12 mouse cellular contexts compared by ENCODE assay signal in genomic region chr7:142656055-142656454, GRCm38 (mm10). TPM values are rescaled to one million over a fixed set of nuclear protein-coding genes. Genes with fewer than 3 reads are reported as not detected.
DNase-seq lines count a peak whose midpoint lies in the region; ATAC-seq lines count a peak whose summit lies in the region.
"Had no signal": no experiment of that assay in that cellular context is flagged by ENCODE, and none has a peak within 500 bp of the region (broad histone marks: within the 10 kb centered on the region; RNA-seq: fewer than 3 reads in every experiment).

No protein-coding gene starts in this region.

- H3K4me2 ChIP-seq in kidney, embryonic 14.5 days (replicated peaks; ENCODE audit: low read depth, low read length) = peak overlapping the region; percentile 67
- peak overlapping the region; percentile 69 for H3K4me2 ChIP-seq in embryonic facial prominence, embryonic 13.5 days
- H3K4me2 ChIP-seq in intestine, embryonic 14.5 days (ENCODE audit: low read length) = peak overlapping the region; percentile 61
- peak overlapping the region; percentile 39 for H3K4me2 ChIP-seq in neural tube, embryonic 13.5 days

- ATAC-seq in kidney, embryonic 14.5 days (ENCODE audit: low FRiP score, low TSS enrichment) = peak; percentile 29; the same call in 1 of the 2 replicates
- no peak for ATAC-seq in embryonic facial prominence, embryonic 13.5 days (ENCODE audit: insufficient number of reproducible peaks, insufficient read depth, low FRiP score, low TSS enrichment, low read depth)
- peak; percentile 15; the same call in 1 of the 2 replicates for ATAC-seq in intestine, embryonic 14.5 days (replicated peaks; ENCODE audit: low FRiP score, low TSS enrichment, low read depth)
- ATAC-seq in neural tube, embryonic 13.5 days (ENCODE audit: low read depth) = no peak
- no peak for ATAC-seq in erythroid progenitor cell, adult 5-6 weeks (replicated peaks; ENCODE audit: low FRiP score, poor library complexity, severe bottlenecking)
- ATAC-seq: Patski had no signal

- 23% methylated on average over 4 of the region's 4 CpGs for WGBS in kidney, embryonic 14.5 days
- WGBS in embryonic facial prominence, embryonic 13.5 days = 41% methylated on average over 4 of the region's 4 CpGs
- WGBS in intestine, embryonic 14.5 days = 34% methylated on average over 4 of the region's 4 CpGs
- WGBS in neural tube, embryonic 13.5 days = 25% methylated on average over 4 of the region's 4 CpGs

- DNase-seq in kidney, adult 18-20 months = no peak
- peak; percentile 74 for DNase-seq in intestine, embryonic 14.5 days (ENCODE audit: low spot score)
- no peak for DNase-seq in thymus, postnatal 10 days (ENCODE audit: low spot score in 2 of 2)
- DNase-seq in frontal cortex, adult 2 months (ENCODE audit: extremely low spot score in 1 of 2, low spot score in 1 of 2) = no peak
- DNase-seq: cerebellum, adult 9-10 months had no signal

- H3K9ac ChIP-seq in kidney, embryonic 14.5 days (ENCODE audit: low read depth, low read length) = peak overlapping the region; percentile 59; the same call in 1 of the 2 replicates
- peak overlapping the region; percentile 93 for H3K9ac ChIP-seq in embryonic facial prominence, embryonic 13.5 days
- peak overlapping the region; percentile 55 for H3K9ac ChIP-seq in intestine, embryonic 14.5 days (ENCODE audit: low read length)
- H3K9ac ChIP-seq in neural tube, embryonic 13.5 days = no peak overlapping the region

- H3K4me1 ChIP-seq in kidney, embryonic 14.5 days (ENCODE audit: control insufficient read depth, insufficient read depth, low read length) = peaks cover 22% of the 10 kb centered on the region; the same call in 1 of the 2 replicates
- peaks cover 48% of the 10 kb centered on the region for H3K4me1 ChIP-seq in embryonic facial prominence, embryonic 13.5 days
- H3K4me1 ChIP-seq in intestine, embryonic 14.5 days (replicated peaks; ENCODE audit: control insufficient read depth, insufficient read depth, low read length) = 0 out of 2 replicates have a peak, but pooled peaks cover 7% of the 10 kb centered on the region
- H3K4me1 ChIP-seq in neural tube, embryonic 13.5 days (replicated peaks) = peaks cover 25% of the 10 kb centered on the region

- peak overlapping the region; percentile 64 for H3K4me3 ChIP-seq in kidney, embryonic 14.5 days (ENCODE audit: low read length)
- H3K4me3 ChIP-seq in embryonic facial prominence, embryonic 13.5 days = peak overlapping the region; percentile 65
- peak overlapping the region; percentile 57 for H3K4me3 ChIP-seq in intestine, embryonic 14.5 days (ENCODE audit: low read depth, low read length)
- peak overlapping the region; percentile 29 for H3K4me3 ChIP-seq in neural tube, embryonic 13.5 days

- peaks cover 31% of the 10 kb centered on the region for H3K36me3 ChIP-seq in kidney, embryonic 14.5 days (ENCODE audit: control insufficient read depth, insufficient read depth, low read length)
- H3K36me3 ChIP-seq in embryonic facial prominence, embryonic 13.5 days = peaks cover 38% of the 10 kb centered on the region
- peaks cover 42% of the 10 kb centered on the region for H3K36me3 ChIP-seq in intestine, embryonic 14.5 days (ENCODE audit: control insufficient read depth, insufficient read depth, low read length)
- H3K36me3 ChIP-seq in neural tube, embryonic 13.5 days = no peaks in the 10 kb centered on the region

- no peaks in the 10 kb centered on the region for H3K9me3 ChIP-seq in kidney, embryonic 14.5 days (ENCODE audit: control insufficient read depth, low read length)
- H3K9me3 ChIP-seq in embryonic facial prominence, embryonic 13.5 days = no peaks in the 10 kb centered on the region
- H3K9me3 ChIP-seq in intestine, embryonic 14.5 days (ENCODE audit: control insufficient read depth, low read length) = no peaks in the 10 kb centered on the region
- no peaks in the 10 kb centered on the region for H3K9me3 ChIP-seq in neural tube, embryonic 13.5 days

- no peak overlapping the region for H3K27ac ChIP-seq in kidney, embryonic 14.5 days (ENCODE audit: low read depth, low read length)
- H3K27ac ChIP-seq in embryonic facial prominence, embryonic 13.5 days = peak overlapping the region; percentile 72; the same call in 1 of the 2 replicates
- H3K27ac ChIP-seq in intestine, embryonic 14.5 days (ENCODE audit: low read depth) = 0 out of 2 replicates have a peak overlapping the region, but pooled peaks have one; percentile 6
- H3K27ac ChIP-seq in neural tube, embryonic 13.5 days (replicated peaks) = no peak overlapping the region
- H3K27ac ChIP-seq: macrophage had no signal

- H3K27me3 ChIP-seq in kidney, embryonic 14.5 days (ENCODE audit: control insufficient read depth, insufficient read depth, low read length) = peaks cover 66% of the 10 kb centered on the region
- H3K27me3 ChIP-seq in embryonic facial prominence, embryonic 13.5 days = peaks cover 86% of the 10 kb centered on the region
- peaks cover 78% of the 10 kb centered on the region for H3K27me3 ChIP-seq in intestine, embryonic 14.5 days (replicated peaks; ENCODE audit: control insufficient read depth, insufficient read depth, low read length)
- peaks cover 96% of the 10 kb centered on the region for H3K27me3 ChIP-seq in neural tube, embryonic 13.5 days

RNA-seq across cellular contexts. Expression of gene Igf2, which starts 10.6 kb away (rescaled TPM):
- 627 and 715 TPM in 2 replicates for polyA plus RNA-seq in kidney, embryonic 14.5 days (2014; fragmentation: Nextera tagmentation; extraction: Ambion mirVana)
- polyA plus RNA-seq in embryonic facial prominence, embryonic 13.5 days (2015; fragmentation: Nextera tagmentation; extraction: Ambion mirVana) = 634 and 679 TPM in 2 replicates
- polyA plus RNA-seq in intestine, embryonic 14.5 days (2014; fragmentation: Nextera tagmentation; extraction: Ambion mirVana) = 960 and 1,030 TPM in 2 replicates
- polyA plus RNA-seq in neural tube, embryonic 13.5 days (2015; fragmentation: Nextera tagmentation; extraction: Ambion mirVana) = 203 and 254 TPM in 2 replicates
- polyA plus RNA-seq in frontal cortex, adult 2 months (2012; rRNA removed) = 60.6 and 81.1 TPM in 2 replicates
- total RNA-seq in erythroid progenitor cell, adult 5-6 weeks (2015; ENCODE audit: low replicate concordance) = not detected in 2 replicates
- total RNA-seq in erythroid progenitor cell, adult 5-6 weeks (2017; ENCODE audit: low replicate concordance) = not detected in 2 replicates
- total RNA-seq: hematopoietic stem cell, adult 5-6 weeks had no signal

RNA-seq across cellular contexts. Expression of gene Gm49394, which starts 13.7 kb away (rescaled TPM):
- not detected in 2 replicates for polyA plus RNA-seq in kidney, embryonic 14.5 days (2014; fragmentation: Nextera tagmentation; extraction: Ambion mirVana)
- 0.10 TPM in 1 of 2 replicates, not detected in the other for polyA plus RNA-seq in embryonic facial prominence, embryonic 13.5 days (2015; fragmentation: Nextera tagmentation; extraction: Ambion mirVana)
- 0.13 and 0.24 TPM in 2 replicates for polyA plus RNA-seq in intestine, embryonic 14.5 days (2014; fragmentation: Nextera tagmentation; extraction: Ambion mirVana)
- polyA plus RNA-seq in neural tube, embryonic 13.5 days (2015; fragmentation: Nextera tagmentation; extraction: Ambion mirVana) = not detected in 2 replicates
- 0.10 and 0.27 TPM in 2 replicates for polyA plus RNA-seq in frontal cortex, adult 2 months (2012; rRNA removed)
- total RNA-seq in erythroid progenitor cell, adult 5-6 weeks (2015; ENCODE audit: low replicate concordance) = not detected in 2 replicates
- total RNA-seq in erythroid progenitor cell, adult 5-6 weeks (2017; ENCODE audit: low replicate concordance) = not detected in 2 replicates
- total RNA-seq: hematopoietic stem cell, adult 5-6 weeks had no signal
- polyA plus RNA-seq: macrophage, Patski had no signal

Comparison
In these comparisons a context has a peak if more than half of its experiments do, and no peak if none do; other contexts are left out.
1. ATAC-seq: peak in kidney, embryonic 14.5 days (single experiment) and intestine, embryonic 14.5 days (single experiment); none in embryonic facial prominence, embryonic 13.5 days (single experiment), neural tube, embryonic 13.5 days (single experiment) and erythroid progenitor cell, adult 5-6 weeks (single experiment).
2. H3K27ac ChIP-seq: peak in embryonic facial prominence, embryonic 13.5 days (single experiment) and intestine, embryonic 14.5 days (single experiment); none in kidney, embryonic 14.5 days (single experiment) and neural tube, embryonic 13.5 days (single experiment).
3. Peak in every context shown above with its lines, with median percentiles within 50 percentile points of each other: H3K4me2 ChIP-seq and H3K4me3 ChIP-seq.